Mouse (Mus musculus): ENCODE results near the gene Gatb. TPM values are rescaled to one million over a fixed set of nuclear protein-coding genes. Genes with fewer than 3 reads are reported as not detected.
A peak's percentile ranks its signal among the peaks of the same experiment; 100 is the strongest.

The Gatb gene
- polyA plus RNA-seq, 1 experiment = 14.9 TPM

DNA sequence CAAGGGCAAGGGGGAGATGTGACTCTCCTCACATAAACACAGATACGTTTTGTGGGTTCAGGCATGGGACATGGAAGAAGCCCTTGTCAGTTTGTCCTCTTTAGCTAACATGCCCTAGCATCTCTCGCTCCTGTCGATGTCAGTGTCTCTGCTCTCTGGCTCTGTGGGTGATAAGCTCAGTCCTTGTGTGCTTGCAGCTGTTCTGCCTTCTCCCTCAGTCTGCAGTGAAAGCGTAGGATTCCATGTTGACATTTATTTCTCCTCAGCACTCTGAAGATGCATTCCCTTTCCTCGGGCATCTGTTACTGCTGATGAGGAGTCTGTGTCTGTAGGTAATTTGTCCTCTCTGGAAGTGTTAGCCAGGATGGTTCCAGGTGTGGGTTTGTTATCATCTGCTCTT, 9.3 kb downstream of the Gatb start:
- Histone ChIP-seq H3K27ac (ENCODE audit: insufficient read depth, low read length) (peak overlapping the region; percentile 35), H3K4me3 (replicated peaks; ENCODE audit: insufficient read depth, low read depth, low read length) (no peak overlapping the region), H3K4me1 (ENCODE audit: control insufficient read depth, insufficient read depth, low read length) (peaks cover 10% of the 10 kb centered on the region), H3K27me3 (ENCODE audit: control insufficient read depth, insufficient read depth, low read length) (no peaks in the 10 kb centered on the region)
- WGBS = 35% methylated on average over 5 of the region's 5 CpGs
- no peak for TF ChIP-seq CTCF (IDR thresholded peaks at IDR 0.05; ENCODE audit: borderline replicate concordance, insufficient read depth, low read depth, low read length)
- no peak for TF ChIP-seq POLR2A (IDR thresholded peaks at IDR 0.05; ENCODE audit: borderline replicate concordance, insufficient read depth, low read length)
- DNase-seq = no peak

DNA sequence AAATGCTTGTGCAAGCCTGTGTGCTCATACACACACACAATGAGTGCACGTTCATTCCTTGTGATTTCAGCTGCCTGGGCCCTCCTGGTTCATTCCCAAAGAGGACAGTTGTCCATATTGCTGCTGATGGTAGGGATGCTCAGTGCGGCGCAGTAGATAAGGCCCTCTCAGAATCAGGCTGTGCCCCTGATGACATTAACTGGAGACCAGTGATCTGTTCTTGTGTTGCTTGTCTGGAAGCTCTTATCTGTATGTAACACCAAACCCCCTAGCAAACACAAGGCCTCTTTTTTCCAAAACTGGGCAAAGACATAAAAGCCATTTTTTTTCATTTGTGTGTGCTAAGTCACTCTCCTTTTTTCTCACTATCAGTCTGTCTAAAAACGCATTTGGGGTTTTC, 11.0 kb downstream of the Gatb start:
- no peak for TF ChIP-seq POLR2A (IDR thresholded peaks at IDR 0.05; ENCODE audit: borderline replicate concordance, insufficient read depth, low read length)
- WGBS = 93% methylated on average over 4 of the region's 4 CpGs
- DNase-seq = no peak
- peaks cover 13% of the 10 kb centered on the region for H3K4me1 ChIP-seq (ENCODE audit: control insufficient read depth, insufficient read depth, low read length)
- H3K27ac ChIP-seq (ENCODE audit: insufficient read depth, low read length) = no peak overlapping the region
- no peak overlapping the region for H3K4me3 ChIP-seq (replicated peaks; ENCODE audit: insufficient read depth, low read depth, low read length)
- no peaks in the 10 kb centered on the region for H3K27me3 ChIP-seq (ENCODE audit: control insufficient read depth, insufficient read depth, low read length)

GRCm38 (mm10) chr3:85588701-85589100, 14.8 kb downstream of the Gatb start:
- no peak for DNase-seq
- Histone ChIP-seq H3K4me1 (ENCODE audit: control insufficient read depth, insufficient read depth, low read length) (peaks cover 10% of the 10 kb centered on the region; the same call in 1 of the 2 replicates), H3K27me3 (ENCODE audit: control insufficient read depth, insufficient read depth, low read length) (no peaks in the 10 kb centered on the region), H3K27ac (ENCODE audit: insufficient read depth, low read length) (no peak overlapping the region), H3K4me3 (replicated peaks; ENCODE audit: insufficient read depth, low read depth, low read length) (no peak overlapping the region)
- TF ChIP-seq POLR2A (IDR thresholded peaks at IDR 0.05; ENCODE audit: borderline replicate concordance, insufficient read depth, low read length) = no peak
- TF ChIP-seq CTCF (IDR thresholded peaks at IDR 0.05; ENCODE audit: borderline replicate concordance, insufficient read depth, low read depth, low read length) = no peak
- WGBS = 71% methylated on average over 2 of the region's 2 CpGs

DNA sequence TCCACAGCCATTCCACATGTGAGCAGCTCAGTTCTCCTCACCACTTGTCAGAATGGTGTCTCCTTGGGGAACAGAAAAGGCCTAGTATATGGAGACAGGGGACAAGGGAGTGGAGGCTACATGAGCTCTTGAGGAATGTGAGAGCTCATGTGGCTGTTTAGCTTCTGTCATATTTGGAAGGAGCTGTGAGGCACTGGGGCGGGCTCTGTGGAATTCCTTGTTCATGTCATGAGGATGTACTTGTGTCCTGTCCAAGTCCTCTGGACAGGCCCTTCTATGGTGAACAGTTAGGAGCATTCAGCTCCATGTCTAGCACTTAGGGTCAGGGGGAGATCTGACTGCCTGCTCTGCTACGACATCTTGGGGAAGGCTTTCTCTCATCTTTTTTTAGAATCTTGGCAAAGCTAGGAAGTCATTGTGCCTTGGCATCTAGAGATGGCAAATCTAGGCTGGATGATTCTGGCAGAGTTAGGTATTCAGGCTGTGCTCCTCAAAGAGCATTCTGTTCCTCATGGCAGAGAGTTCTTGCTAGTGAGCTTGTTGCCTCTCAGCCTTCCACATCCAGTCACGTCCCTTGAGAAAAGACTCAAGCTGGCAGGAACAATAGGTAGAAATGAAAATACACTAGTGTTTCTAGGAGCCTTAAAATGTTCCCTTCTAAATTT, 16.3 kb downstream of the Gatb start:
- H3K27me3 ChIP-seq (ENCODE audit: control insufficient read depth, insufficient read depth, low read length) = no peaks in the 10 kb centered on the region
- DNase-seq = peak; percentile 43 to 73
- H3K4me3 ChIP-seq (replicated peaks; ENCODE audit: insufficient read depth, low read depth, low read length) = no peak overlapping the region
- 6% methylated on average over 3 of the region's 3 CpGs for WGBS
- H3K4me1 ChIP-seq (ENCODE audit: control insufficient read depth, insufficient read depth, low read length) = peaks cover 10% of the 10 kb centered on the region; the same call in 1 of the 2 replicates
- TF ChIP-seq CTCF (IDR thresholded peaks at IDR 0.05; ENCODE audit: borderline replicate concordance, insufficient read depth, low read depth, low read length) (no peak), POLR2A (IDR thresholded peaks at IDR 0.05; ENCODE audit: borderline replicate concordance, insufficient read depth, low read length) (no peak)
- H3K27ac ChIP-seq (ENCODE audit: insufficient read depth, low read length) = peak overlapping the region; percentile 45

GRCm38 (mm10) chr3:85592067-85592466, 18.1 kb downstream of the Gatb start:
- TF ChIP-seq CTCF (IDR thresholded peaks at IDR 0.05; ENCODE audit: borderline replicate concordance, insufficient read depth, low read depth, low read length) (no peak), POLR2A (IDR thresholded peaks at IDR 0.05; ENCODE audit: borderline replicate concordance, insufficient read depth, low read length) (no peak)
- DNase-seq = no peak
- Histone ChIP-seq H3K4me3 (replicated peaks; ENCODE audit: insufficient read depth, low read depth, low read length) (no peak overlapping the region), H3K4me1 (ENCODE audit: control insufficient read depth, insufficient read depth, low read length) (peaks cover 10% of the 10 kb centered on the region; the same call in 1 of the 2 replicates), H3K27ac (ENCODE audit: insufficient read depth, low read length) (no peak overlapping the region), H3K27me3 (ENCODE audit: control insufficient read depth, insufficient read depth, low read length) (no peaks in the 10 kb centered on the region)
- 67% methylated on average over 4 of the region's 4 CpGs for WGBS

DNA sequence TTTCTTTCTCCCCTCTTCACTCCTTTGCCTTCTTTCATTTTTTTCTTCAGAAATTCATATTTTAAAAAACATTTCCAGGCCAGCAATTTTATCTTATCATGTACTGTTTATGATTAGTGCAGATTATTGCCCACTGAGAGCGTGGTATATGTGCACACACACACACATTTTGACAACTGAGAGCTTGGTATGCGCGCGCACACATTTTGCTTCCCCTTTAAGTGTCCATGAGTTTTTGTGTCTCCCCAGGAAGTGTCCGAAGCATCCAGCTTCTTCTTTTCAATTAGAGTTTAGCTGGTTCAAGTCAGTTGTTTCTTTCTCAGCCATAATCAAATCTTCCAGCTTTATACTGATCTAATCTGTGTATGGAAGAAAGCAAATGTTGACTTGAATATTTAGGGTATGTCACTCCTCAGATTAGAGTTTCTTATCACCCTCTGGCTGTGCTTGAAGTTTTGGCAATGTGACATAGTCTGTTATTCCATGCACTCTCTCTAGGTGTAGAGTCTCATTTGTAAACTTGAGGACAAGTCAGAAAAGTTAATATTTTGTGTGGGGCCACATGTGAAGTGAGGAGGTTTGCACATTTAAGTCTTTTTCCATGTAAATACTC, 18.8 kb downstream of the Gatb start:
- Histone ChIP-seq H3K27ac (ENCODE audit: insufficient read depth, low read length) (no peak overlapping the region), H3K27me3 (ENCODE audit: control insufficient read depth, insufficient read depth, low read length) (no peaks in the 10 kb centered on the region), H3K4me1 (ENCODE audit: control insufficient read depth, insufficient read depth, low read length) (peaks cover 10% of the 10 kb centered on the region; the same call in 1 of the 2 replicates), H3K4me3 (replicated peaks; ENCODE audit: insufficient read depth, low read depth, low read length) (no peak overlapping the region)
- WGBS = 93% methylated on average over 5 of the region's 5 CpGs
- no peak for TF ChIP-seq POLR2A (IDR thresholded peaks at IDR 0.05; ENCODE audit: borderline replicate concordance, insufficient read depth, low read length)
- no peak for TF ChIP-seq CTCF (IDR thresholded peaks at IDR 0.05; ENCODE audit: borderline replicate concordance, insufficient read depth, low read depth, low read length)
- DNase-seq = no peak

DNA sequence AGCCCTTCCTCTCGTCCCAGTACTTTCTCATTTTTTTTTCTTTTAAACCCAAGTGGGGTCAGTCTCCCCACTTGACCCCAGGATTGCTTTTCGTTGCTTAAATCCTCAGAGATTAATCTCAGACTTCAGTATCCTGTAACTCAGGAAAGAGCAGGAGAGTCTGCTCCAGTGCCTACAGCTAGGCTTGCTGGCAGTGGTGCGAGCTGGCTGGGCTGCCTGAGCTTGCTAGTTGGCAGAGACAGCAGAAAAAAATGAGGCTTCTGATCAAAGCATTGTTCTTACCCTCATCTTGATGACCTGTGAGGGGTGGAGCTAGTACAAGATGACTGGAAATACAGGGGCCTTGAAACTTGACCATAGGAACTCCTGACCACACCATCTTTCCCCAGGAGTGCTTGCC, 20.5 kb downstream of the Gatb start:
- peak in 1 of 2 experiments; percentile 49 for DNase-seq
- WGBS = 61% methylated on average over 3 of the region's 3 CpGs
- H3K4me1 ChIP-seq (ENCODE audit: control insufficient read depth, insufficient read depth, low read length) = peaks cover 15% of the 10 kb centered on the region; the same call in 1 of the 2 replicates
- no peaks in the 10 kb centered on the region for H3K27me3 ChIP-seq (ENCODE audit: control insufficient read depth, insufficient read depth, low read length)
- TF ChIP-seq CTCF (IDR thresholded peaks at IDR 0.05; ENCODE audit: borderline replicate concordance, insufficient read depth, low read depth, low read length) (no peak), POLR2A (IDR thresholded peaks at IDR 0.05; ENCODE audit: borderline replicate concordance, insufficient read depth, low read length) (no peak)
- no peak overlapping the region for H3K27ac ChIP-seq (ENCODE audit: insufficient read depth, low read length)
- H3K4me3 ChIP-seq (replicated peaks; ENCODE audit: insufficient read depth, low read depth, low read length) = no peak overlapping the region

DNA sequence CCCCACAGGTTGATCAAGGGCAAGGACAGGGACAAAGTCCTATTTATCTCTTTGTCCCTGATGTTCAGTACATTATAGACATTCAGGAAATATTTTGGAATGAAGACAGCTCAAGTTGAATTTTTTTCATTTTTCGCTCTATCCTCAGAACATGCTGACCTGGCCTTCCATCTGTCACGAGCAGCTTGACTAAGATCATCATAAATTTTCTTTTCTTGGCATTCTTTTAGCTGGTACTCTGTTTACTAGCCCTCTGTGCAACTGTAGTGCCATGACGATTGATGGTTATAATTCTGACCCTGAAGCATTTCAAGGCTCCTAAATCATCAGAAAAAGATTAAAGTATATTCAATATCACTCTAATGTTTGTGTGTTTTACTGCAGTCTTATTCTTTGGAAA, 25.6 kb downstream of the Gatb start:
- Histone ChIP-seq H3K4me1 (ENCODE audit: control insufficient read depth, insufficient read depth, low read length) (peaks cover 17% of the 10 kb centered on the region), H3K27me3 (ENCODE audit: control insufficient read depth, insufficient read depth, low read length) (no peaks in the 10 kb centered on the region), H3K4me3 (replicated peaks; ENCODE audit: insufficient read depth, low read depth, low read length) (no peak overlapping the region), H3K27ac (ENCODE audit: insufficient read depth, low read length) (peak overlapping the region; percentile 87; the same call in 1 of the 2 replicates)
- 17% methylated on average over 3 of the region's 3 CpGs for WGBS
- DNase-seq = peak in 1 of 2 experiments; percentile 64
- no peak for TF ChIP-seq CTCF (IDR thresholded peaks at IDR 0.05; ENCODE audit: borderline replicate concordance, insufficient read depth, low read depth, low read length)
- TF ChIP-seq POLR2A (IDR thresholded peaks at IDR 0.05; ENCODE audit: borderline replicate concordance, insufficient read depth, low read length) = no peak

Measured in cerebellum, adult 2 months (tissue).